Mouse (Mus musculus): ENCODE data around the gene Ctbp2. TPM values are rescaled to one million over a fixed set of nuclear protein-coding genes. Genes with fewer than 3 reads are reported as not detected.

The Ctbp2 gene
- polyA plus RNA-seq, 1 experiment from 2014 or later, result 74.0 TPM

DNA sequence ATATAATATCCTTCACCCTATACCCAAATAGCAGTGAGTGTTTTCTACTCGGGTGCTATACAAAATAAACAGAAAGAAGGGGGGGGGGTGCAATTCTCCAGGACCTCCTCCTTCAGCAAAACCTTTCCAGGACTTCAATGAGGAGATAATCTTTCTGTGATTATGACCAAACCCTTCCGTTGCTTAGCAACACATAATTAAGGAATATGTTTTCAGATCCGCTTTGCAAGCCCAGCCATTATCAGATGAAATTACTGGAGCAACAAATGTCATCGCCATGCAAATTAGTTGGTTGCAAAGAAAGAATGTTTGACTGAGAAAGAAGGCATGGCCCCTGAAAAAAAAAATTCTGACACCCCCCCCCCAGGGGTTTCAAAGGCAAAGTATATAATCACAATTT is 112.5 kb downstream of the Ctbp2 start:
- 47% methylated on average over 4 of the region's 4 CpGs for WGBS
- Histone ChIP-seq H3K36me3 (0 out of 2 replicates have a peak, but pooled peaks cover 9% of the 10 kb centered on the region), H3K27me3 (no peaks in the 10 kb centered on the region), H3K4me2 (replicated peaks) (0 out of 2 replicates have a peak overlapping the region, but pooled peaks have one; percentile 21), H3K4me3 (no peak overlapping the region), H3K9me3 (no peaks in the 10 kb centered on the region), H3K9ac (no peak overlapping the region), H3K27ac (no peak overlapping the region), H3K4me1 (peaks cover 52% of the 10 kb centered on the region)
- ATAC-seq (ENCODE audit: low FRiP score, low read depth), result no peak

GRCm38 (mm10) chr7:133011191-133011590 is 113.0 kb downstream of the Ctbp2 start:
- Histone ChIP-seq H3K4me3 (no peak overlapping the region), H3K36me3 (0 out of 2 replicates have a peak, but pooled peaks cover 9% of the 10 kb centered on the region), H3K9me3 (no peaks in the 10 kb centered on the region), H3K9ac (no peak overlapping the region), H3K4me2 (replicated peaks) (peak overlapping the region; percentile 21; the same call in 1 of the 2 replicates), H3K27me3 (no peaks in the 10 kb centered on the region), H3K27ac (peak overlapping the region; percentile 55; the same call in 1 of the 2 replicates), H3K4me1 (peaks cover 54% of the 10 kb centered on the region)
- WGBS, result 24% methylated on average over 5 of the region's 5 CpGs
- ATAC-seq (ENCODE audit: low FRiP score, low read depth), result peak; percentile 44; the same call in 1 of the 2 replicates

DNA sequence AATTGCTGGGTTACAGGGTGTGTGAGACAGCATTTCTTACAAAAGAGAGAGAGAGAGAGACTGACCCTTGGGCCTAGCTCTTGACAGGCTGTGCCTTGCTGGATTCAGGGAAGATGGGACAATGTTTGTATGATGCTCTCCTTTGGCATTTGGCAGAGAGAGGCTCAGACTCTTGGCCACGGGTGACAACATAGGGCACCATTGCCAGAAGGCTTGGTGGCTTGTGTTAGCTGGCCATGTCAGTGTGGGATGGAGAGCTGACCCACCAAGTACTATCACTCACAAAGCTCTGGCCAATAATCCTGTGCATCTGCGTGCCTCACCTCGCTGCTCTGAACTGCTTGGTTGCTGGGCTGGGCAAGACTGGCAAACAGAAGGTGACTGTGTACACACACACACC is 113.7 kb downstream of the Ctbp2 start:
- Histone ChIP-seq H3K4me2 (replicated peaks) (no peak overlapping the region), H3K27ac (no peak overlapping the region), H3K9ac (no peak overlapping the region), H3K4me3 (no peak overlapping the region), H3K36me3 (0 out of 2 replicates have a peak, but pooled peaks cover 9% of the 10 kb centered on the region), H3K4me1 (peaks cover 56% of the 10 kb centered on the region), H3K27me3 (no peaks in the 10 kb centered on the region), H3K9me3 (no peaks in the 10 kb centered on the region)
- WGBS, result 93% methylated on average over 3 of the region's 3 CpGs
- no peak for ATAC-seq (ENCODE audit: low FRiP score, low read depth)

DNA sequence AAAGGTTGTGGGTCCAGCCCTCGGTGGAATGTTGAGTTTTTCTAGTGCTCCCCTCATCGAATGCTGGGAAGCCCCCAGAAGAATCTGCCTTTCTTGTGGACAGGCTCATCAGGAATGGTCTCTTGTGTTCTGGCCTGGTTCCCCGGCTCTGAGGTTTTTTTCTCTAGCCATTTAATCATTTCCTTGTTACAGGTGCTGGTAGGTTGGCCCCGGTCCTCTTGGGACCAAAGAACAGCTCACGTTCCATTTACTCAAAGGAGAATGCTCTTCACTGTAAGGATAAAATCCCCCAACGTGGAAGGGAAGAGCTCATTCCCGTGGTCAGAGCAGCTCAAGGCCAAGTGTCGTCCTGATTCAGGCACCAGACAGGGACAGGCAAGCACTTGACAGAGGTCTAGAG is 114.5 kb downstream of the Ctbp2 start:
- 77% methylated on average over 8 of the region's 8 CpGs for WGBS
- Histone ChIP-seq H3K4me3 (no peak overlapping the region), H3K4me1 (peaks cover 49% of the 10 kb centered on the region), H3K27me3 (no peaks in the 10 kb centered on the region), H3K36me3 (0 out of 2 replicates have a peak, but pooled peaks cover 13% of the 10 kb centered on the region), H3K4me2 (replicated peaks) (no peak overlapping the region), H3K9me3 (no peaks in the 10 kb centered on the region), H3K27ac (no peak overlapping the region), H3K9ac (no peak overlapping the region)
- no peak for ATAC-seq (ENCODE audit: low FRiP score, low read depth)

DNA sequence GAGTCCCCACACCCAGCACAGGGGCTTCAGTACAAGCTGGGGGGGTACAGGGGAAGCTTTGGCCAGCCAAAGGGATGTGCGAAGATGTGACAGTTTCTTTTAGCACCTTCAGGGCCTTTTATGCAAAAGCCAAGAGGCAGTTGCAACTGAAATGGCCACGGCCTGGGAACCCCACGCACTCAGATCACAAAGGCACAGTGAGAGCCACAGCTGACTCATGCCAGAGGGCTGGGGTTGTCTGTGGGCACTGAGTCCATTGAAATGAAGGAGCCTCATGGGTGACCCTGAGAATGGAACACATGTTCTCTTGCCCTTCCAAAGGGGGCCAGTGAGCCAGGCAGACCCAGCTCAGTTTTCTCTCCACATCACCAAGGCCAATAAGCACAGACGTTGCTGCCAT is 115.5 kb downstream of the Ctbp2 start:
- Histone ChIP-seq H3K9ac (no peak overlapping the region), H3K4me3 (no peak overlapping the region), H3K27me3 (no peaks in the 10 kb centered on the region), H3K4me2 (replicated peaks) (no peak overlapping the region), H3K4me1 (peaks cover 47% of the 10 kb centered on the region), H3K9me3 (no peaks in the 10 kb centered on the region), H3K36me3 (0 out of 2 replicates have a peak, but pooled peaks cover 14% of the 10 kb centered on the region), H3K27ac (no peak overlapping the region)
- ATAC-seq (ENCODE audit: low FRiP score, low read depth), result no peak
- 88% methylated on average over 4 of the region's 4 CpGs for WGBS

DNA sequence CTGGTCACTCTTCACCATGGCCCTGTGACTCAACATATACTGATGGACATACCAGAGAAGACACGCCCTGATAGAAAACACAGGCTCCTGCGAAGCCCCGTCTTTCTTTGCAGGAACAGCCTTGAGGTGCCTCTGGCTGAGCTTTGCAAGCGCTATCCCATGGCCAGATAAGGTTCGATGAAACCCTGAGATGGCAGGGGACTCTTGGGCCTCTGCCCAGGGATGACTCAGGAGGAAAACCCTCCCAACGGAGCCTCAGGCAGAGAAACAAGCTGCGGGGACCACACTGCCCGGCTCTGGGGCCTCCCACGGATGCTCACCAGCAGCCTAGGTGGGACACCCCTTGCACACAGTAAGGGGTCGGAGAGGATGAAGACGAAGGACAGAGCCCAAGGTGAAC is 116.8 kb downstream of the Ctbp2 start:
- no peak for ATAC-seq (ENCODE audit: low FRiP score, low read depth)
- Histone ChIP-seq H3K27me3 (no peaks in the 10 kb centered on the region), H3K27ac (no peak overlapping the region), H3K4me1 (peaks cover 47% of the 10 kb centered on the region), H3K4me2 (replicated peaks) (no peak overlapping the region), H3K4me3 (no peak overlapping the region), H3K9me3 (no peaks in the 10 kb centered on the region), H3K9ac (no peak overlapping the region), H3K36me3 (0 out of 2 replicates have a peak, but pooled peaks cover 14% of the 10 kb centered on the region)
- 81% methylated on average over 11 of the region's 11 CpGs for WGBS

- H3K4me2 ChIP-seq (replicated peaks), result no peak overlapping the region
- ATAC-seq (ENCODE audit: low FRiP score, low read depth), result no peak
- H3K9me3 ChIP-seq, result no peaks in the 10 kb centered on the region
- H3K27ac ChIP-seq, result no peak overlapping the region
- 73% methylated on average over 7 of the region's 7 CpGs for WGBS
- no peak overlapping the region for H3K4me3 ChIP-seq
- no peaks in the 10 kb centered on the region for H3K27me3 ChIP-seq
- H3K4me1 ChIP-seq, result peaks cover 32% of the 10 kb centered on the region
- no peak overlapping the region for H3K9ac ChIP-seq
- H3K36me3 ChIP-seq, result 0 out of 2 replicates have a peak, but pooled peaks cover 14% of the 10 kb centered on the region
Measured at GRCm38 (mm10) chr7:133005772-133006171, 118.4 kb downstream of the Ctbp2 start.

GRCm38 (mm10) chr7:133003421-133003820 is 120.7 kb downstream of the Ctbp2 start:
- peak; percentile 57 for ATAC-seq (ENCODE audit: low FRiP score, low read depth)
- Histone ChIP-seq H3K36me3 (peaks cover 20% of the 10 kb centered on the region), H3K4me1 (peaks cover 27% of the 10 kb centered on the region), H3K4me2 (replicated peaks) (no peak overlapping the region), H3K9me3 (no peaks in the 10 kb centered on the region), H3K27ac (no peak overlapping the region; the same call in 1 of the 2 replicates), H3K4me3 (no peak overlapping the region), H3K9ac (no peak overlapping the region), H3K27me3 (no peaks in the 10 kb centered on the region)
- WGBS, result 15% methylated on average over 3 of the region's 3 CpGs

GRCm38 (mm10) chr7:133002271-133002670 is 121.9 kb downstream of the Ctbp2 start:
- ATAC-seq (ENCODE audit: low FRiP score, low read depth), result no peak
- no peak overlapping the region for H3K27ac ChIP-seq
- 83% methylated on average over 6 of the region's 6 CpGs for WGBS
- H3K27me3 ChIP-seq, result no peaks in the 10 kb centered on the region
- no peak overlapping the region for H3K4me3 ChIP-seq
- H3K9me3 ChIP-seq, result no peaks in the 10 kb centered on the region
- H3K4me2 ChIP-seq (replicated peaks), result no peak overlapping the region
- H3K4me1 ChIP-seq, result peaks cover 27% of the 10 kb centered on the region
- peaks cover 32% of the 10 kb centered on the region for H3K36me3 ChIP-seq
- H3K9ac ChIP-seq, result no peak overlapping the region

- WGBS, result 87% methylated on average over 3 of the region's 3 CpGs
- ATAC-seq (ENCODE audit: low FRiP score, low read depth), result no peak
Measured at GRCm38 (mm10) chr7:133001388-133001787, 122.8 kb downstream of the Ctbp2 start.

DNA sequence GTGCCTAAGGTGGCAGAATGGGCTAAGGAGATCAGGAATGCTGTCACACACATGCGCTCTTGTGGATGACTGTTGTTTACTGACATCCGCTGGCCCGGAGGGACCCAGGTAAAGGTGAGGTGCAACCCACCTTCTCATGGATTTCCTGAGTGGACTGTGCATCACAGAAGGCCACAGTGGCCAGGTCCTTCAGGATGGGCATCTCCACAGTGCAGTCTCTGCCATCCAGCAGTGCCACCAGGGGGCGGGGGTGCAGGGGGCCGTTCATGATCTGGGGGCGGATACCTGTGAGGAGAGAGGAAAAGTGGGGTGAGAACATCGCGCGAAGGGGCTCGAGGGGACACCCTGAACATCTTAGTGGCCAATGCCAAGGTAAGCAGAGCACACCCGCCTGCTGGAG is 125.1 kb downstream of the Ctbp2 start:
- no peak for ATAC-seq (ENCODE audit: low FRiP score, low read depth)
- no peaks in the 10 kb centered on the region for H3K9me3 ChIP-seq
- peaks cover 60% of the 10 kb centered on the region for H3K36me3 ChIP-seq
- H3K9ac ChIP-seq, result no peak overlapping the region
- no peak overlapping the region for H3K27ac ChIP-seq
- H3K4me2 ChIP-seq (replicated peaks), result no peak overlapping the region
- no peaks in the 10 kb centered on the region for H3K27me3 ChIP-seq
- WGBS, result 97% methylated on average over 11 of the region's 11 CpGs
- H3K4me1 ChIP-seq, result peaks cover 13% of the 10 kb centered on the region
- no peak overlapping the region for H3K4me3 ChIP-seq

More at GRCm38 (mm10) chr7:133001388-133001787, 122.8 kb downstream of the Ctbp2 start:
- H3K27ac ChIP-seq, result no peak overlapping the region
- H3K4me2 ChIP-seq (replicated peaks), result no peak overlapping the region
- H3K9ac ChIP-seq, result no peak overlapping the region
- H3K9me3 ChIP-seq, result no peaks in the 10 kb centered on the region
- H3K36me3 ChIP-seq, result peaks cover 41% of the 10 kb centered on the region
- H3K4me3 ChIP-seq, result no peak overlapping the region
- peaks cover 27% of the 10 kb centered on the region for H3K4me1 ChIP-seq
- H3K27me3 ChIP-seq, result no peaks in the 10 kb centered on the region

DNA sequence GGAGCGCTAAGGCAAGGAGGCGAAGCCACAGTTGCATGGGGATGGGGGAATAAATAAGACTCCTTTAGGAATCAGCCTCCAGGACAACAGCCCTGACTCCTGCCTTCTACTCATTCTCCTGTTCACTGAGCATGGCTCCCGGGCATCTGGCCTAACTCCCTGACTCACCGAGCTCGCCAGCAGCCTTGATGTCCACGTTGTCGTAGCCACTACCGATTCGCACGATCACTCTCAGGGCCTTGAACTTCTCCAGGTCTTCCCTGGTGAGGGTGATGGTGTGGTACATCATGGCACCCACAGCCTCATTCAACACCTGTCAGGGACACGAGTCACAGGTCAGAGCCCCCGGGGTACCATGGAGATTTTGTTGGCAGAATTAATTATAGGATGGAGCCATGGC is 125.5 kb downstream of the Ctbp2 start:
- WGBS, result 92% methylated on average over 12 of the region's 12 CpGs
- peaks cover 10% of the 10 kb centered on the region; the same call in 1 of the 2 replicates for H3K4me1 ChIP-seq
- no peaks in the 10 kb centered on the region for H3K27me3 ChIP-seq
- no peak overlapping the region for H3K4me3 ChIP-seq
- H3K27ac ChIP-seq, result no peak overlapping the region
- no peak for ATAC-seq (ENCODE audit: low FRiP score, low read depth)
- H3K9ac ChIP-seq, result no peak overlapping the region
- H3K36me3 ChIP-seq, result peaks cover 64% of the 10 kb centered on the region
- H3K4me2 ChIP-seq (replicated peaks), result no peak overlapping the region
- H3K9me3 ChIP-seq, result no peaks in the 10 kb centered on the region

- ATAC-seq (ENCODE audit: low FRiP score, low read depth), result no peak
- Histone ChIP-seq H3K36me3 (peaks cover 76% of the 10 kb centered on the region), H3K9ac (no peak overlapping the region)
Measured at GRCm38 (mm10) chr7:132996391-132996790, 127.8 kb downstream of the Ctbp2 start.

More at GRCm38 (mm10) chr7:132996391-132996790, 127.8 kb downstream of the Ctbp2 start:
- no peaks in the 10 kb centered on the region for H3K9me3 ChIP-seq
- H3K4me2 ChIP-seq (replicated peaks), result no peak overlapping the region
- H3K27ac ChIP-seq, result no peak overlapping the region
- no peaks in the 10 kb centered on the region for H3K4me1 ChIP-seq
- H3K27me3 ChIP-seq, result no peaks in the 10 kb centered on the region
- no peak overlapping the region for H3K4me3 ChIP-seq
- WGBS, result 90% methylated on average over 5 of the region's 5 CpGs
